Mouse (Mus musculus): ENCODE results near the gene Men1.

GRCm38 (mm10) chr19:6380411-6381166, 45.8 kb downstream of the Men1 start:
- TF ChIP-seq CTCF (conservative IDR thresholded peaks at IDR 0.05; ENCODE audit: low read length): no peak
- no peak for TF ChIP-seq POU5F1 (IDR thresholded peaks at IDR 0.05; ENCODE audit: borderline replicate concordance, low read length)

Data from E14TG2a.4 (cell line).